Mouse (Mus musculus) frontal cortex, postnatal 14 days (tissue): ENCODE results near the gene Retn.
A peak's percentile ranks its signal among the peaks of the same experiment; 100 is the strongest.

Experiments used
- DNase-seq, 2 experiments: peaks; one replicate each; pipeline ENCODE4 v3.0.0; 2022; ENCODE audit warnings: low spot score in 2 of 2

Retn gene

GRCm38 (mm10) chr8:3660889-3661288 lies 5.3 kb downstream of the Retn start:
- DNase-seq, result no peak

GRCm38 (mm10) chr8:3664405-3664804 lies 8.8 kb downstream of the Retn start:
- no peak for DNase-seq

- no peak for DNase-seq
Observed at GRCm38 (mm10) chr8:3665507-3665906, 9.9 kb downstream of the Retn start, which contains the start of gene Mcemp1. Mcemp1 (plus strand) TSS chr8:3665754.

- DNase-seq, result no peak
Observed at GRCm38 (mm10) chr8:3670388-3670787, 14.8 kb downstream of the Retn start.

- DNase-seq, result peak; percentile 75 to 86
Observed at GRCm38 (mm10) chr8:3671980-3672491, 16.5 kb downstream of the Retn start, which contains the start of gene Fcor. Fcor (minus strand) TSS chr8:3672362.

GRCm38 (mm10) chr8:3674671-3675070 lies 19.1 kb downstream of the Retn start:
- no peak for DNase-seq

GRCm38 (mm10) chr8:3676131-3676992 lies 20.8 kb downstream of the Retn start, which contains the start of gene Trappc5:
Trappc5 (plus strand) TSS chr8:3676299.
- peak; percentile 88 to 94 for DNase-seq

- no peak for DNase-seq
Observed at GRCm38 (mm10) chr8:3676993-3677579, 21.5 kb downstream of the Retn start.

- no peak for DNase-seq
Observed at GRCm38 (mm10) chr8:3678831-3679230, 23.3 kb downstream of the Retn start.

- DNase-seq, result no peak
Observed at GRCm38 (mm10) chr8:3679236-3679635, 23.7 kb downstream of the Retn start.

- DNase-seq, result no peak
Observed at GRCm38 (mm10) chr8:3679656-3680055, 24.1 kb downstream of the Retn start.

GRCm38 (mm10) chr8:3682435-3682834 lies 26.9 kb downstream of the Retn start:
- no peak for DNase-seq

GRCm38 (mm10) chr8:3683408-3684176 lies 28.0 kb downstream of the Retn start:
- DNase-seq, result no peak

GRCm38 (mm10) chr8:3684530-3684929 lies 29.0 kb downstream of the Retn start:
- DNase-seq, result no peak

GRCm38 (mm10) chr8:3685422-3685821 lies 29.9 kb downstream of the Retn start:
- no peak for DNase-seq

GRCm38 (mm10) chr8:3687537-3687936 lies 32.0 kb downstream of the Retn start:
- no peak for DNase-seq

GRCm38 (mm10) chr8:3690774-3691173 lies 35.2 kb downstream of the Retn start:
- no peak for DNase-seq

GRCm38 (mm10) chr8:3694121-3694520 lies 38.6 kb downstream of the Retn start, which contains the start of gene Fcer2a:
Fcer2a (minus strand) TSS chr8:3694175.
- DNase-seq, result no peak

- DNase-seq, result no peak
Observed at GRCm38 (mm10) chr8:3701491-3701890, 45.9 kb downstream of the Retn start.

GRCm38 (mm10) chr8:3705711-3706110 lies 50.1 kb downstream of the Retn start:
- DNase-seq, result no peak

GRCm38 (mm10) chr8:3707611-3708010 lies 52.0 kb downstream of the Retn start:
- no peak for DNase-seq
